Mouse (Mus musculus) natural killer cell, adult 2 months (primary cell): ENCODE results near the gene Zfp653.
"Not testable (repeated sequence)": the region's sequence is repeated elsewhere in the genome, so short reads cannot be mapped to it uniquely, and the experiment has no call there.

Experiments
- DNase-seq, 2 experiments: peaks; one replicate each; pipeline ENCODE4 v3.0.0; 2022; ENCODE audit warnings: low spot score in 2 of 2

Gene Zfp653

DNA sequence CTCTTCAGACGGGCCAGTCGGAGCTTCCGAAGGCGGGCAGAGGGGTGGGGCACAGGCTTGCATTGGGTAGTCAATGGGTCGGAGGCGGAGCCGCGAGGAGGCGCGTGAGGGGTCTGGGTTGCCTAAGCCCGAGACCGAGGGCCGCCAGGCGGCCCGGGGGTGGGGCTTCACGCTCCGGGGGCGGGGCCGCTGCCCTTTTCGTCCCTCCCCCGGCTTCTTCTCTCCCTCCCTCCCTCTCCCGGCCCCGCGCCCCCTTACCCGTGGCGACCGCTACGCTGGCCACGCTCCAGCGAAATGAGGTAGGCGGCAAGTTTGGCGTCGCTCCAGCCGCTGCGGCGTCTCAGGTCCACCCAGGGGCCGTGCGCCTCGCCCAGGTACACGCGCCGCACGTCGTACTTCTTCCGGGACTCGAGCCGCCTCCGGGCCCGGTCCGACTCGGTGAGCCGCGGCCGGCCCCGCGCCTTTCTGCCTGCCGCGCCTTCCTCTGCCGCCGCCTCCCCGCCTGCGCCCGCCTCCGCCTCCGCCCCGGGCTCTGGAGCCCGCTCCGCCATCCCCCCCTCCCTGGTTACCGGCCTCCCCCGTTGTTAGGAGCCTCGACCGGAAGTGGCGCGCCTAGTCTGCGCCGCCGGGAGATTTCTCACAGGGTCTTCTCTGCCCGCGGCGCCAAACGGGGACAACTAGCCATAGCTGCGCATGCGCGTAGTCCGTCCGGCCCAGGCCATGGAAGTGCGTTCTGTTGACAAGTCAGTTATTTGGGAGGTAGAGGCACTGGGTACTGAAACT, at the start of gene Zfp653, which contains the start of gene Gm49318:
Zfp653 (minus strand) TSS at position 586 of the 783 bp plus-strand sequence.
Gm49318 (minus strand) TSS at position 469 of the 783 bp plus-strand sequence.
- peak; percentile 92 to 95 for DNase-seq

DNA sequence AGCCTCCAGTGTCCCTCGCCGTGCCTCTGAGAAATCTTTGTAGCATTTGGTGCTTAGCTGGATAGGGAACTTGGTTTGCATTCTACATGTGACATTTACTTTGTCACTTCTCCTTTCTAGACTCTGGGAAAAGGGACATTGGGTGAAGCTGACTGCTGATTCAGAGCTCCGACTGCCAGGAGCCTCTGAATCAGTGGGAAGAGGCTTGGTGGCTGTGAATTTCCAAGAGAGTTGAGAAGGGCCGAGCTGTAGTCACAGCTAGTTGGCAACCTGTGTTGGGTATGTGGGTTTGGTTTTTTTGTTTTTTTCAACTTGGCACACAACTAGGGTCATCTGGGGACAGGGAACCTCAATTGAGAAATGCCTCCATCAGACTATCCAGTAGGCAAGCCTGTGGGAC, 48.4 kb upstream of the Zfp653 start:
- no peak for DNase-seq

DNA sequence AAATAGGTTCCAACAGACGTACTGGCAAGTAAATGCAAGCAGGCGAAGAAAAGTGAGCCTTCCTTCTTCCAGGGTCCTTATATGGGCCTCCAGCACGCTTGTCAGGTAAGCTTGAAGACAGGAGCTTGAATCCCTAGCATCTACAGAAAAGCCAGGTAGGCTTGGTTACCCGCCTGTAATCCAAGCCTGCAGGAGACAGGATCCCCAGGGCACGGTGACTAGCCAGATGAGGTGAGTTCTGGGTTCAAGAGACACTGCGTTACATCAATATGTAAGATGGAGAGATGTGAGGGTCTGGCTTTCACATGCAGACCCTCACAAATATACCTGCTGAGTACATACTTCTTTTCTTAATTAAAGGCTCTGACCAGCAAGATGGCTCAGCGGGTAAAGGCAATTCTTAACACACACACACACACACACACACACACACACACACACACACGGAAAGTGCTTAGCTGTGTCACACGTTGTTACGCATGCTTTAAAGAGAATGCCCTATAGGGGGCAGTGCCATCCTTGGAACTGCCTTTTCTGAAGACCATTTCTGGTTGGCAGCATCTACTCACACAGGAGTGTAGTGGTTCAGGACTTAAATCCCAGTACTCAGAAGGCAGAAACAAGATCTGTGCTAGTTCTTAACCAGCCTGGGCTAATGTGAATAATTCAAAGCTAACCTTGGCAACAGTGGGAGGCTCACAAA, 46.7 kb upstream of the Zfp653 start:
- peak; percentile 64 to 80 for DNase-seq

DNA sequence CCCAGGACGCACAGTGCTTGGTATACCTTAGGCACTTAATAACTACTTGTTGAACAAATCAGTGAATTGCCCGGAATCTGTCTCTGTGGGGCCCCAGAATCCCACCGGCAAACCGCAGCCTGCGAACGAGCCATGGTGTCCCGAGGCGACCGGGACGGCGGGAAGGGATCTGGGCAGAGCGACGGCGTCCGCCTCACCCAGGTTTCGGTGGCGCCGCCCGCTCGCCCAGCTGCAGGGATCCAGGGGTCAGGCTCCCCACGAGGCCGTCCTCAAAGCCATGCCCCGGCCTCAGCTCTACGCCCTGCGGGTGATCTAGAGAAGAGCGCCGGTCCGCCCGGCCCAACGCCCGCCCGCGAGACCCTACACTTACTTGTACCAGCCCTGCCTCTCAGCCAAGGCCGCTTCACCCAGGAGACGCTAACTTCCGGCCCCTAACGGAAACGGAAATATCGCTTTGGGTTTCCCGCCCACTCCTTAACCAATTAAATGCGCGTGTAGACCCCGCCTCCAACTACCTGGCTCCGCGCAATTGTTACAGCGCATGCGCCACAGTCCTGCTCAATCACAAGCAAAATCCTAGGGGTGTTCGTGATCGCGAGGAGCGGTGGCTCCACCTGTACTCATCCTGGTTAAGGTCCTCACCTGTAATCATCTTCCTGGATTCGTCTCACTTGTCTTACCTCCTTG, 45.7 kb upstream of the Zfp653 start, which contains the start of gene Elof1:
Elof1 (minus strand) TSS at position 433 of the 687 bp plus-strand sequence.
- peak; percentile 91 to 95 for DNase-seq

DNA sequence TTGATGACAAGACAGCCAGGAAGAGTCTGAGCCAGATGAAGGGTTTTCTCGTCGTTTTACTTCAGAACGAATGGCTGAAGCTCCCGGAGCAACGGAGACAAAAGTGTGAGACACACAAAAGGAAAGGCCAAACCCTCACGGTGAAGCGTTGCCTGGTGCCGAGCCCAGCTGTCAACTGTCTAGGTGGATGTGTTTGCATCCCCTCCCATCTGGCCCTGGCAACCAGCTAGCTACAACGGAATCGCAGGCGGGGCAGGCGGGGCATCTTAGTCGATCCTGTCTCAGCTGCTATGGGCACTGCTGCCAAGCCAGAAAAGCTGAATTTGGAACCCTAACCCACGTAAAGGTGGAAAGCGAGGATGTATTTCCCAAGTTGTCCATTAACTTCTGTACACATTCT, 44.9 kb upstream of the Zfp653 start:
- DNase-seq, result no peak

DNA sequence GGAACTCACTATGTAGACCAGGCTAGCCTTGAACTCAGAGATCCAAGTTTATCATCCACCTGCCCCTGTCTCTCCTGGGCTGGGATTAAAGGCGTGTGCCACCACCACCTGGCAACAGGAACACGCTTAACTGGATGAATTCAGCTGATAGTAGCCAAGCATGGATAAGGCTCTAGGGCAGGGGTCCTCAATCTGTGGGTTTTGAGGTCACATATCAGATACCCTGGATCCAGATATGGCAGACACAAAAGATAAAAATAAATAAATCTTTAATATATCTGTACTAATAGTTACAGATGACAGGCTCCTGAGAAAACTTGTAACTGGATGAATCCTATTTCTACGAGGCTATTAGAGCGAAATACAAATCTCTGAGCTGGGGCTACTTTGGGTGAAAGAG, 44.5 kb upstream of the Zfp653 start:
- DNase-seq, result no peak

DNA sequence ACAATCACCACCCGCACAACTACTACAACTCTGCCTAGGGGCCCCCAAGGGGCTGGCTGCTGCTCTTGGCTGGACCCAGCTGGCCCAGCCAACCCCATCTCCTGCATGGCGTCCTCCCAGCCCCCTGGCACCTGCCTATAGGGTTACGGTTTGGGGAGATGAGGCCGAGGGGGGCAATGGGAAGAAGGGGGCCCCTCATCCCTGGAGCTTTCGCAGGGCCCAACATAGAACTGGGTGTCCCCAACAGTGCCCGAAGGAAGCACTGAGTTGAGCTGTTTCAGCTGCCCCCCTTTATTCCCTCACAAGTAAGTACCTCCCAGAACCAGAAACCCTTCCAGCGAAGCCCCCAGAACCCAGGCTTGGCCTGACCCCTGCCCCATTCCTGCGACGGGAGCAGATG, 37.0 kb upstream of the Zfp653 start:
- DNase-seq, result no peak

DNA sequence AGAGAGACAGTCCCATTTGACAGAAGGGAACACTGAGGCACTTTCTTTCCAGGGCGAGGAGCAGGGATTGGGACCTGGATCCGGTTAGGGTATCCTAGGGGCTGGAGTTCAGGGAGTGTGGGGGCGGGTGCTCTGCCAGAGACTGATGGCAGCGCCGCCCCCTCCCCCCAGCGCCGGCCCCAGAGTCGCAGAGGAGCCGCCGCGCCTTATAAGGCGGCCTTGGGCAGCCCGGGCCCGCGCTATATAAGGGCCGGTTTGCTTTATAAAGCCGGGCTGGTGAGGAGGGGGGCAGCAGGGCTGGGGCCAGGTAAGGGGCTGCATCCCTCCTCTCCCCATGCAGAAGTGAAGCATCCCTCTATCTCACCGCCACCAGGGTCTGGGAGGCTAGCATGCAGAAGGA, 28.7 kb upstream of the Zfp653 start:
- DNase-seq, result no peak

DNA sequence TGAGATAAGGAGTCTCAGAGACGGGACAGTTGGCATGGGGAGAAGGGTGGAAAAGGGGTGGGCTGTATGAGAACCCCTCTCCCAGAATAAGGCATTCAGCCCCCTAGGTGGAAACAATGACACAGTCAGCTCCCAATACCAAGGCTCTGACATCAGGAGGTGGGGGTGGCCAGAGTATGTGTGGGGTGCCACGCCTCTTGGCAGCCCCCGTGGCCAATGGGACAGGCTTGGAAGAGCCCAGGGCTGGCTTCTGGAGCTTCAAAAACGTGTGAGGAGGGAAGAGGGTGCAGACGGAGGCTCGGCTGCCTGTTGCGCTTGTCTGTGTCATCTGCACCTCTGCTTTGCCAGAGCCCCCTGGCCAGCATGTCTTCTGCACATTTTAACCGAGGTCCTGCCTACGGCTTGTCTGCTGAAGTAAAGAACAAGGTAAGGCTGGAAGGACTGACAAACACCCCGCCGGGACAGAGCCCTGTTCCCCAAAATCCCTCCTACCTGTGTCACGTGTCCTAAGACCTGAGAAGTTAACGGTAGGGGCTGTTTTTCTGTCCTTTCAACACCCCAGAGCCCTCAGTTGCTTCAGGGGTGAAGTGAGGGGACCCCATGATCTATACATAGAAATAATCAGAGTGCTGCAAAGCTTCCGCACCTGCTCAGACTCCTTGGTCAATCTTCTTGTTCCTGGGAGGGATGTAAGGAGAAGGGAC, 28.0 kb upstream of the Zfp653 start, which contains the start of gene Cnn1:
Cnn1 (plus strand) TSS at position 224 of the 704 bp plus-strand sequence.
- no peak for DNase-seq

DNA sequence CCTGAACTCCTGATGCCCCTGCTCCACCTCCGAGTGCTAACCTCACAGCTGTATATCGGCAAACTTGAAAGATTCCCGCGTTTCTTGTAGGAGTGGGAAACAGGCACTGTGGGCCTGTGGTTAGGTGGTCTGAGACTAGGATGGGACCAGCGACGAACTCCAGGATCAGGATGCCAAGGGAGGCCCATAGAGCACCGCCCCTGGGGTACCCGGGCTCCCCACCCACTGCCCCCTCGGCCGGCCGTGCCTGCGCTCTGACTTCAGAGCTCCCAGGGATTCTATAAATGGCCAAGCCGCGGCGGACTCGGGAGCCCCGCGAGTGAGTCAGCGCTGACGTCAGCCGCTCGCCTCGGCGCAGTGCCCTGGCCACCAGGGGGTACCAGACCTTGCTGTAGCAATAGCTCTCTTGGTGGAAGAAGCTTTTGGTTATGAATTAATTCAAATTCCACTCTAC, 24.7 kb upstream of the Zfp653 start:
- DNase-seq, result peak; percentile 81 to 89

DNA sequence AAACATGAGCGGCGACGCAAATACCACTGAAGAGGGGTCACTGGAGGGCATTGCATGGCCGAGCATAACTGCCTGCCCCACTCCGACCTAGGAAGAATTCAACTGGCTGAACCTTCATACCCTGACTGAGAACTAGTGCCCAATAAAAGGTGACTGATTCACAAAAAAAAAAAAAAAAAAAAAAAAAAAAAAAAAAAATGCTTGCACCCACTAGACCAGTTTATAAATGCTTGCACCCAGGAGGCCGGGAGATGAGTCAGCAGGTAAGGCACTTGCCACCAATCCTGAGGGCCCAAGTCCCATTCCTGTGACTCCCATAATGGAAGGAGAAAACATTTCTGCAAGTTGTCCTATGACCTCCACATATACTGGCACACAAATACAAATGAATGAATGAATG, 21.6 kb upstream of the Zfp653 start:
- DNase-seq, result no peak

DNA sequence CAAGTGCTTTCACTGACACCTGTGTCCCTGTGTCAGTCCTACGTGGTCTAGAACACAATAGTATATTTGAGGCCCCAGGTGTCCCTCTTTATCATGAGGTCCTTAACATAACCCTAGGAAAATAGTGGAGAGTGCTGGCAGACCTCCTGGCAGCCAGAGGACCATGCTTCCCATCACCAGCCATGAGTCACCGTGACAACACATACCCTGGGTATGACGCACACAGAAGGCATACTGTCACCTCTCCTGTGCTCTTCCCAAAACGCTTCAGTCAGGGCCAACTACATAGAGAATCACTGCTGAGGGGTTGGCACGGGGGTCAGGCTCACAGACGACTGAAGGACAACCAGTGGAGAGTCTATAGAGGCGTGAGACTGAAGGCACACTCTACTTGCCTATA, 18.8 kb upstream of the Zfp653 start:
- DNase-seq, result no peak

DNA sequence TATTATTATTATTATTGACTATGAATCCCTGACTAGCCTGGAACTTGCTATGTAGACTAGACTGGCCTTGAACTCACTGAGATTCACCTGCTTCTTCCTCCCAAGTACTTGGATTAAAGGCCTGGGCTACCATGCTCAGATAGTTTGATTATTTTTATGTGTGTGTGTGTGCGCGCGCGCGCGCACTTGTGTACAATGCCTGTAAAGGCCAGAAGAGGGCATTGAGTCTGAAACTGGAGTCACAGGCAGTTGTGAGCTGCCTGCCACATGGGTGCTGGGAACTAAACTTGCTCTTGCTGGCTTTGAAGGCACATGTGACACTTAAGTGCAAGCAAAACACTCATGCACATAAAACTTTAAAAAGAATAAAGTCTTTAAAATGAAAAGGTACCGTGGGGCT, 18.1 kb upstream of the Zfp653 start:
- no peak for DNase-seq

DNA sequence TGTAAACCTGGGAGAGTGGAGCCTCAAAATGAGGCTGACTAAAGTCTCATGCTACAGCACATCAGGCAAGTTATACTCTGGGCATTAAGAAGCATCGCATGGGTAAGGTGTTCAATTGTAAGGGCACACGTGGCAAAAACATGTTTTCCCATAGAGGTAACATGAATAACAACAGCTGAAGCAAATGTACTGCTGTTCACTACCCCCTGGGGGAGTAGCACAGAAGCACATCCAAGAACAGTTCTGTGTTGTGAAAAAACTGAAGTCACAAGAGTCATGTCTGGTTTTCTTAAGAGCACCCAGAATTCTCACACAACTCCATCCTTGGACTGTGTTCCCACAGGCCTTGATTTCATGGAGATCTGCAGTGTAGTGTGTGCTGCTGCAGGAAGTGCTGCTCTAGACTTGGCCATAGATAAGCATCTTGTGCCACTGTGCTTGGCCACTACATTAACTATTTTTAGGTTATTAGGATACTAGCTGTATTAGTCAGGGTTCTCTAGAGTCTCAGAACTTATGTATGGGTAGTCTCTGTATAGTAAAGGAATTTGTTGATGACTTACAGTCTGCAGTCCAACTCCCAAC, 15.9 kb upstream of the Zfp653 start:
- no peak for DNase-seq

DNA sequence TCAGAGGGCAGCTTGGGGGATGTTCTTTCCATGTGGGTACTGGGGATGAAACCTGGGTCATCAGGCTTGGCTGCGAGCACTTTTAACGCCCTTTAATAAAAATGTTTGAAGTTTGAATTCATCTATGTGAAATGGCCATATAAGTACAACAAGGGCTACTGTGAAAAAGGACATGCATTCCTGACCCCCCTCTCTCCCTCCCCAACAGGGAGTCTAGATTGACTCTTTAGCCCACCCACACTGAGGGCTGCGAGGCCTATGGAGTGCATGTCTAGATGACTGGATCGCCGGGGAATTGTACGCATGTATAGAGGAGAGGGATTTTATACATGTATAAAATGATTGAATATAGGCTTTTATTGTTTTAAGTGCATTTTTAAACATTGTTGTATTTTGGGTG, 14.8 kb upstream of the Zfp653 start:
- no peak for DNase-seq

DNA sequence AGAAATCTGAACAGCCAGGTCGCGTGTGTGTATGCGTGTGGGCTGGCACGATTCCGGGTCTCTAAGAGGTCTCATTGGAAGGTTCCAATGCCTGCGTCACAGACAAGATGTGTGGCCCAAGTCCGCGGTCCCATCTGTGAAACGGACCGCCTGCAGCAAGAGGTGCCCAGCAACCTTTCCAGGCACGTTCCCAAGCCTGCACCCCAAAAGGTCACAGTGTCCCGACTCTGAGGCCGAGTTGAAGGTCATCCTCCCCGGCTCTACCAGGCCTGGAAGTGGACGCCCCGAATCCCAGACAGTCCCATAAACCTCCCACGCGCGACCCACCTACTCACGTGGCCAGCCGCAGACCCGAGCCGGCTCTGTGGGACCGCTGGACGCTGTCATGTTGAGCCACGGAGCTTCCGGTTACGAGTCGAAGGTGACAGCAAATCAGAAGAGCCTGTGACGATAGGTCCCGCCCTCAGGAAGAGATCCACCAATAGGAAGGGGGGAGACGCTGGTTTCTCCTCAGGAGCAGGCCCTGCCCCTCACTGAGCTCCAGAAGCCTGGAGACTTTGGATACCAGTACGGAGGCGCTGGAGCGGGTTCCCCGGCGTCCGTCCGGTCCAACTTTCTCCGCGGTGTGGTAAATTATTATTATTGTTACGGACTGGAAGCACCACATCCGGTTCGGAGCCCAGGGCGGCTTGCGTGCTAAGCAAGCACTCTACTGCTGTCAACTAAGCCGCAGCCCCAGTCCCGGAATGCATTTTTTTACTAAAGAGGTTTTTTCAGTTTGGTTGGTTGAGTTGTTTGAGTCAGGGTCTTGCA, 14.1 kb upstream of the Zfp653 start, which contains the start of gene Ecsit:
Ecsit (minus strand) TSS at position 417 of the 813 bp plus-strand sequence.
- peak; percentile 89 for DNase-seq

DNA sequence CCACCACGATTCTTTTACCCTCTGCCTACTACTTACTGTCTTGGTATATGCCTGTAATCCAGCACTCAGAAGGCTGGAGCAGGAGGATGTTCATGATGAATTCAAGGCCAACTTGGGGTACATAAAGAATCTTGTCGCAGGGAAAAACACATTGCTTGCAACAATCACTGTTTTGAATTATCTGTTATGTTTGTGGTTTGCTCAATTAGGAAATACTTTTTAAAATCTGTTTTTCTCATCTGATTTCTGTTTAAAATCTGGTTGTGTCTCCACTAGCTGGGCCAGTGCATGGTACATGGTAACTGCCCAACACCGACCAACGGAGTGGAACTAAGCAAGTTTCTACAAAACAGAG, 13.5 kb upstream of the Zfp653 start:
- DNase-seq, result no peak

DNA sequence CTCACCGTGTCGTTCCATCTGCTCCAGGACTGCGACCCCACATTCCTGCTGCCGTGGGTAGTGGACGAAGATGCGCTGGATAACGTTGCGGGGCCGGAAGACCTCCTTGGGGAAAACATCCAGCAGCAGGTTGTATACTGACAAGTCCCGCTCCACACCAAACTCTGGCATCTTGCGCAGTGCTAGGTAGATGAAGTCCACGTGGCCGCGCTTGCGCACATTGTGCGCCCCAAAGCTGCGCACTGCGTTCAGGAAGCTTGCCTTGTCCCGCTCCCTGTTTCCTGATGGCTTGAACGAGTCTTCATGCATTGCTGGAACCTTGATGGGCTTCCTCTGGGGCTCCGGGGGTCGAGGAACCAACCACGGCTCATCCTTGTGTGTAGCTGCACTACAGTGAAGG, 5.0 kb upstream of the Zfp653 start:
- DNase-seq, result no peak

DNA sequence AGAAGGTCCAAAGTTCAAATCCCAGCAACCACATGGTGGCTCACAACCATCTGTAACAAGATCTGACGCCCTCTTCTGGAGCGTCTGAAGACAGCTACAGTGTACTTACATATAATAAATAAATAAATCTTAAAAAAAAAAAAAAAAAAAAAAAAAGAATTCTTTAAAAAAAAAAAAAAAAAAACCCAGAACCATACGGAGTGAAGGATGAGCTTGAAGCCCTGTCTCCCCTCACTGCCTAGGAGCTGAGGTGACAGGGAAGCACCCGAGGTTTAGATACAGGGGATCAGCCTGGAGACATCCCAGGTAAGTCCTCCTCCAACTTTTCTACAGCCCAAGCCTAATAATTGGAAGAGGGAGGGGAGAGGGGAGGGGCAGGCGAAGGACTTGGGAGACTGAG, 4.6 kb upstream of the Zfp653 start:
- not testable (repeated sequence) for DNase-seq

DNA sequence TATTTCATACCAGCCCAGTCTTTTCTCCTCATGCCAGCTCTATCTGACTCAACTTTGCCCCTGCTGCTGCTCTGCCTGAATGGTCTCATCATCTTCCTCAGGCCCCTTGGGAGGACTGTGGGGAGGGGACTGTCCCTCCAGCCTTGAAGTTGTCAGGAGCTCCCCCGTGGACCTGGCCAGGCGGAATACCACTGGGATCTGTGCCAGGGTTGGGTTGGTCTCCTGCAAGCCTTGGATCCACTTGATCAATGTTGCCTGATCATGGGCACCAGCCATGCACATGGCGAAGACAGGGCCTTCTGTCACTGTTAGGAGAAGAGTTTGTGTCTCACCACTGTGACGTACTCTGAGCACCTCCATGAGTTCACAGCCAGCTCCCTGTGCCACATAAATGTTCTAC, 1.1 kb upstream of the Zfp653 start:
- no peak for DNase-seq
